Mouse (Mus musculus) myocyte (in vitro differentiated cells): ENCODE measurements around the gene Itsn1.
A peak's percentile ranks its signal among the peaks of the same experiment; 100 is the strongest.

Experiments
- E2F4 ChIP-seq: IDR thresholded peaks from one replicate; pipeline ENCODE4 v1.6.1; 2011; ENCODE audit warnings: mild to moderate bottlenecking, control low read depth, moderate library complexity; ENCODE audit not compliant: insufficient read depth
- MYOG ChIP-seq, 3 experiments: IDR thresholded peaks; one replicate each; pipeline ENCODE4 v1.6.1; 2011; ENCODE audit warnings: control low read depth in 2 of 3, low read depth in 2 of 3, mild to moderate bottlenecking in 2 of 3; ENCODE audit not compliant: insufficient read length in 2 of 3, control insufficient read depth in 1 of 3, insufficient read depth in 1 of 3
- POLR2A ChIP-seq: IDR thresholded peaks from one replicate; pipeline ENCODE4 v1.6.1; 2011; ENCODE audit warnings: low read depth, mild to moderate bottlenecking, control low read depth, moderate library complexity; ENCODE audit not compliant: insufficient read length
- POLR2AphosphoS2 ChIP-seq: IDR thresholded peaks from one replicate; pipeline ENCODE4 v1.6.1; 2011; ENCODE audit warnings: low read depth, control low read depth; ENCODE audit not compliant: insufficient read length

DNA sequence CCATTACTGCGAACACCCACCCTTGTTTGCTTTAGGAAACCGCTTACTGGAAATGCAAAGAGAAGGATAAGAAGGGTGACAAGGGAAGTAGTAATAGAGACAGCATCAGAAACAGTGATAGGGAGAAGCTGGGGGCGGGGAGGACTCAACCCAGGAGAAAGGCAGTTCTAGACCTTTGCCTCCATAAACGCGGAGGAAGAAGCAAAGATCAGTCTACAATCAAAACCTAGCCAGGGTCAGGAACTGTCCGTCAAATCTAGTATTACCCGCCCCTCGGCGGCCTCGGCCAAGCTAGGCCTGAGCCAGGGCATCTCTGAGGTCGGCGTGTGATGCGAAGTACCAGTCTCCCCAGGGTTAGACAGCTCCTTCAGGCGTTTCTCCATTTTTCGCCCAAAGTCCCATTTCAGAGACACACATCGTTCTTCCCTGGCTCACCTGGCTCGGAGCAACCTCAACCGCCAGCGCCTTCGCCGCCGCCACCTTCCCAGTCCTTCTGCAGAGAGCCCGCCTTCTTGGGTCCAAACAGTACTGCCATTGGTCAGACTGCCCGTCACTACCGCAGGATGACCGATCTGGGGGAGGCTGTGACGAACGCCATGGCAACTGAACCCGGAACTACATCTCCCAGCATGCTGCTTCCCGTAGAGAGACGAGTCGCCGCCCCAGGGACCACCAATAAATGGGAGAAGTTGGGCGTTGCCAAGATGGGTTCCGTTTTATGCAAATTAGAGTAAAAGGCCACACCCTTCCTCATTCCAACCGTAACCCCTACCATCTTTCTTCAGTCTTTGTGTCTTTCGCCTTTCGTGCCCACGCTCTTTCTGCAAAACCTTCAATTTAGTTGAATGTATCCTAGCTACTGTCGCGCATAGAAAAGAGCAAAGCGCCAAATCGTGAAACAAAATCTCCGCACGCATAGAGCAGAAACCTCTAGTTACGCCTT, 687 bp upstream of the Itsn1 start, which contains the start of gene Cryzl1:
- no peak for TF ChIP-seq E2F4
- no peak for TF ChIP-seq MYOG (IDR thresholded peaks at IDR 0.05; ENCODE audit: control insufficient read depth in 1 of 3, insufficient read depth in 1 of 3, insufficient read length in 2 of 3, low read depth in 2 of 3)
- TF ChIP-seq POLR2A: peak; percentile 72
- peak; percentile 69 for TF ChIP-seq POLR2AphosphoS2
